Comparison of ENCODE assay signal across 9 mouse cellular contexts in genomic region chr11:33075293-33075692, GRCm38 (mm10).
A peak's percentile ranks its signal among the peaks of the same experiment; 100 is the strongest.
DNase-seq lines count a peak whose midpoint lies in the region; ATAC-seq and TF ChIP-seq lines count a peak whose summit lies in the region.
"Had no signal": no experiment of that assay in that cellular context is flagged by ENCODE, and none has a peak within 500 bp of the region (broad histone marks: within the 10 kb centered on the region; RNA-seq: fewer than 3 reads in every experiment).

No protein-coding gene starts in this region.

- peaks cover 42% of the 10 kb centered on the region for H3K4me1 ChIP-seq in limb, embryonic 14.5 days (ENCODE audit: control insufficient read depth, insufficient read depth, low read length)
- H3K4me1 ChIP-seq in stomach, embryonic 16.5 days (ENCODE audit: control insufficient read depth, insufficient read depth, low read length) = no peaks in the 10 kb centered on the region; the same call in 1 of the 2 replicates

- H3K4me3 ChIP-seq in limb, embryonic 14.5 days (replicated peaks; ENCODE audit: low read length) = no peak overlapping the region
- H3K4me3 ChIP-seq in stomach, embryonic 16.5 days (replicated peaks; ENCODE audit: low read length) = no peak overlapping the region

- whole genome bisulfite sequencing in limb, embryonic 14.5 days = 26% methylated on average over 8 of the region's 8 CpGs
- 30% methylated on average over 8 of the region's 8 CpGs for WGBS in stomach, embryonic 16.5 days

- no peak for DNase-seq in frontal cortex, postnatal 25 days (ENCODE audit: low spot score in 2 of 2)
- peak; percentile 14 for DNase-seq in urinary bladder, postnatal 14 days (ENCODE audit: low spot score)
- DNase-seq in urinary bladder, postnatal 10 days (ENCODE audit: low spot score) = no peak
- peak; percentile 53 for DNase-seq in limb, embryonic 14.5 days (ENCODE audit: low spot score)
- no peak for DNase-seq in cerebellum, adult 11-12 months
- DNase-seq: thymus, postnatal 36 days had no signal

- 0 out of 2 replicates have a peak overlapping the region, but pooled peaks have one; percentile 29 for H3K27ac ChIP-seq in limb, embryonic 14.5 days (replicated peaks; ENCODE audit: low read depth, low read length)
- no peak overlapping the region for H3K27ac ChIP-seq in stomach, embryonic 16.5 days (ENCODE audit: low read length)

- H3K27me3 ChIP-seq in limb, embryonic 14.5 days (ENCODE audit: control insufficient read depth, insufficient read depth, low read length) = no peaks in the 10 kb centered on the region
- no peaks in the 10 kb centered on the region for H3K27me3 ChIP-seq in stomach, embryonic 16.5 days (ENCODE audit: control insufficient read depth, insufficient read depth, low read length)

- no peaks in the 10 kb centered on the region for H3K9me3 ChIP-seq in limb, embryonic 14.5 days (ENCODE audit: control insufficient read depth, low read length)
- no peaks in the 10 kb centered on the region for H3K9me3 ChIP-seq in stomach, embryonic 16.5 days (replicated peaks; ENCODE audit: control insufficient read depth, low read length)

- no peak overlapping the region for H3K9ac ChIP-seq in limb, embryonic 14.5 days (ENCODE audit: low read depth, low read length, severe bottlenecking)
- no peak overlapping the region for H3K9ac ChIP-seq in stomach, embryonic 16.5 days (ENCODE audit: low read length)

- H3K36me3 ChIP-seq in limb, embryonic 14.5 days (ENCODE audit: control insufficient read depth, insufficient read depth, low read length) = no peaks in the 10 kb centered on the region
- H3K36me3 ChIP-seq in stomach, embryonic 16.5 days (ENCODE audit: control insufficient read depth, insufficient read depth, low read length) = no peaks in the 10 kb centered on the region

- TF ChIP-seq POLR2A in limb, embryonic 14.5 days (IDR thresholded peaks at IDR 0.05; ENCODE audit: borderline replicate concordance, extremely low read depth, insufficient read depth, insufficient read length) = no peak

- peak; percentile 66; the same call in 1 of the 2 replicates for ATAC-seq in frontal cortex, adult (ENCODE audit: low TSS enrichment)
- ATAC-seq in limb, embryonic 14.5 days (ENCODE audit: low FRiP score, low read depth) = peak; percentile 20; the same call in 1 of the 2 replicates
- ATAC-seq in stomach, embryonic 16.5 days (ENCODE audit: insufficient read depth, low FRiP score) = peak; percentile 41; the same call in 1 of the 2 replicates
- no peak for ATAC-seq in megakaryocyte progenitor cell, adult 5-6 weeks (replicated peaks; ENCODE audit: poor library complexity)

- H3K4me2 ChIP-seq in limb, embryonic 14.5 days (replicated peaks; ENCODE audit: low read depth, low read length, severe bottlenecking) = 0 out of 2 replicates have a peak overlapping the region, but pooled peaks have one; percentile 9
- no peak overlapping the region for H3K4me2 ChIP-seq in stomach, embryonic 16.5 days (ENCODE audit: low read depth, low read length)

Comparison
In these comparisons a context has a peak if more than half of its experiments do, and no peak if none do; other contexts are left out.
1. DNase-seq: peak in urinary bladder, postnatal 14 days (single experiment) and limb, embryonic 14.5 days (single experiment); none in frontal cortex, postnatal 25 days (0 of 2), urinary bladder, postnatal 10 days (single experiment) and cerebellum, adult 11-12 months (single experiment).